Mouse (Mus musculus): ENCODE measurements around the gene Trip6.
A peak's percentile ranks its signal among the peaks of the same experiment; 100 is the strongest.

Gene Trip6

GRCm38 (mm10) chr5:137338256-137338655, 24.1 kb upstream of the Trip6 start:
- DNase-seq = peak; percentile 75 to 83

- DNase-seq = no peak
Measured at GRCm38 (mm10) chr5:137337190-137337589, 23.0 kb upstream of the Trip6 start.

- DNase-seq = no peak
Measured at GRCm38 (mm10) chr5:137335066-137335465, 20.9 kb upstream of the Trip6 start.

GRCm38 (mm10) chr5:137334317-137334716, 20.1 kb upstream of the Trip6 start:
- no peak for DNase-seq

GRCm38 (mm10) chr5:137333512-137334174, 19.4 kb upstream of the Trip6 start, which contains the start of gene Slc12a9:
Gene Slc12a9, minus strand, starts transcription at chr5:137333597.
- peak; percentile 88 to 98 for DNase-seq

- no peak for DNase-seq
Measured at GRCm38 (mm10) chr5:137332857-137333511, 18.8 kb upstream of the Trip6 start.

GRCm38 (mm10) chr5:137330910-137331309, 16.7 kb upstream of the Trip6 start:
- DNase-seq = no peak

- DNase-seq = no peak
Measured at GRCm38 (mm10) chr5:137320996-137321395, 6.8 kb upstream of the Trip6 start.

- no peak for DNase-seq
Measured at GRCm38 (mm10) chr5:137318570-137318969, 4.4 kb upstream of the Trip6 start.

GRCm38 (mm10) chr5:137317361-137317760, 3.2 kb upstream of the Trip6 start:
- DNase-seq = no peak

GRCm38 (mm10) chr5:137315084-137315903, 1.1 kb upstream of the Trip6 start:
- DNase-seq = peak in 1 of 2 experiments; percentile 39

- DNase-seq = no peak
Measured at GRCm38 (mm10) chr5:137313466-137314192, 575 bp downstream of the Trip6 start.

GRCm38 (mm10) chr5:137308356-137308755, 5.8 kb downstream of the Trip6 start:
- DNase-seq = no peak

GRCm38 (mm10) chr5:137307071-137307912, 6.9 kb downstream of the Trip6 start, which contains the start of gene Srrt:
Gene Srrt, minus strand, starts transcription at chr5:137307674.
- peak; percentile 80 for DNase-seq

GRCm38 (mm10) chr5:137306439-137307005, 7.7 kb downstream of the Trip6 start:
- DNase-seq = no peak

GRCm38 (mm10) chr5:137305822-137306221, 8.4 kb downstream of the Trip6 start:
- DNase-seq = no peak

GRCm38 (mm10) chr5:137304816-137305215, 9.4 kb downstream of the Trip6 start:
- DNase-seq = no peak

- no peak for DNase-seq
Measured at GRCm38 (mm10) chr5:137304165-137304564, 10.0 kb downstream of the Trip6 start.

GRCm38 (mm10) chr5:137303609-137304008, 10.6 kb downstream of the Trip6 start:
- no peak for DNase-seq

- DNase-seq = no peak
Measured at GRCm38 (mm10) chr5:137301253-137301652, 13.0 kb downstream of the Trip6 start.

GRCm38 (mm10) chr5:137299240-137299639, 15.0 kb downstream of the Trip6 start:
- no peak for DNase-seq
